Mouse (Mus musculus): ENCODE data around the gene Rala. TPM values are rescaled to one million over a fixed set of nuclear protein-coding genes. Genes with fewer than 3 reads are reported as not detected.

Gene Rala
- total and polyA plus RNA-seq, 3 experiments = 26.7 to 45.3 (median 31.1) TPM

DNA sequence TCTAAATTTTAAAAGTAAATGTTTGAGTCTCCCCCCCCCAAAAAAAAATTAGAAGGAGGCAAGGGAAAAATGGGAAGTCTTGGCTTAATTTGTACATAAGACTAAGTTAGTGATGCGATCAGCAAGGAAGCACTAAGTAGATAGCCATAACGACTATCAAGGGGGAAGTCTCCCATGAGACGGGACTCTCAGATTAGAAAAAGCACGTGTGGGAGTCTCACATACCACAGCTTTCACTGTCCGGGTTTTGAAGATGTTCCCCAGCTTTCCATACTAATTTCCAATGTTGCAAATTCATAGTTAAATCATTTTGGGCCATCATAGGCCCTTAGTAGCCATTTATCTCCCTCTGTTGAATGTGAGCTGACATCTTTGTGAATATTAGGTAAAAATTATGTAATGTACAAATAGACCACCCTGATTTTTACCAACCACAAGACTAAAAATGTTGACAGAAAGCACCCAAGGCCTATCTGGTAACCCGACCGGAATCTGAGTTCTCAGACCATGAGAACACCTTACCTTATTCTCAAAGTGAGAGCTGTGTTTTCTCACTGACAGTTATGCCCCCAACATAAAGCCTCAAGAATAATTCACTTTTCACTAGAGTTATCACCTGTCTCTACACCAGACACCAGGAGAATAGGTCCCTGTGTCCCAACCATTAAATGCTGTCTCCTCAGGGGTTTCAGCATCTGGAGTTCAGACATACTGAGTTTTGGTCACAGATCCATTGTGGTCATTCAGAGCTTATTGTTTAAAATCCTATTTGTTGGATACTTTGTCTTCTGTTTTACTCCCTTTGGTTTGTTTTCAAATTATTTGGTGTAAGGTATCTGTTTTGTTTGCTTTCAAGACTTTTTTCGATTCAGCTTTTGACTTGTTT lies 33.1 kb upstream of the Rala start:
- H3K27me3 ChIP-seq (replicated peaks) = peaks cover 12% of the 10 kb centered on the region
- TF ChIP-seq PAX5 (IDR thresholded peaks at IDR 0.05; ENCODE audit: low read length) (no peak), JUND (conservative IDR thresholded peaks at IDR 0.05; ENCODE audit: low read depth, low read length) (no peak), USF2 (conservative IDR thresholded peaks at IDR 0.05; ENCODE audit: low read depth, low read length) (no peak), MAX (IDR thresholded peaks at IDR 0.05; ENCODE audit: low read length) (peak; percentile 58; the same call in 1 of the 2 replicates), BHLHE40 (IDR thresholded peaks at IDR 0.05; ENCODE audit: low read depth, low read length) (peak; percentile 84), MYC (IDR thresholded peaks at IDR 0.05; ENCODE audit: low read depth, low read length) (peak; percentile 32; the same call in 1 of the 2 replicates)
- dilution Hi-C loops (cut with MboI; ENCODE audit: extremely low pct_ligation_motif_present, extremely low pct_unique_long_range_greater_than_20kb, low sequenced_read_pairs) (no loop called here), in situ Hi-C loops (cut with MboI; ENCODE audit: low pct_ligation_motif_present, low pct_unique_long_range_greater_than_20kb, low sequenced_read_pairs) (loop anchor here (10.0 to 25.0 kb wide), 2 partner anchors 142 to 240 kb away; no protein-coding TSS in a partner anchor)
- peaks cover 2 to 23% of the 10 kb centered on the region in 2 experiments; a peak in 3 of 4 replicates for H3K4me1 ChIP-seq (ENCODE audit: control insufficient read depth in 1 of 2, insufficient read depth in 2 of 2)
- no peak overlapping the region for H3K4me3 ChIP-seq (replicated peaks in 1 of 3; ENCODE audit: low read depth in 2 of 3, low read length in 2 of 3, poor library complexity in 1 of 3)
- H3K36me3 ChIP-seq (replicated peaks in 1 of 2; ENCODE audit: control insufficient read depth in 1 of 2, insufficient read depth in 1 of 2, low read length in 1 of 2) = peaks cover 2 to 13% of the 10 kb centered on the region in 2 experiments
- no peaks in the 10 kb centered on the region for H3K79me2 ChIP-seq (replicated peaks; ENCODE audit: control insufficient read depth, extremely low read depth, insufficient read depth, poor library complexity, severe bottlenecking)
- peak overlapping the region; percentile 61; the same call in 1 of the 2 replicates for H3K4me2 ChIP-seq (ENCODE audit: insufficient read depth, low read depth, poor library complexity, severe bottlenecking)
- H3K9me3 ChIP-seq (replicated peaks; ENCODE audit: low read length) = peaks cover 11% of the 10 kb centered on the region
- H3K27ac ChIP-seq (ENCODE audit: insufficient read depth, low read depth) = no peak overlapping the region
- DNase-seq (ENCODE audit: extremely low read depth) = peak; percentile 35
- no peak overlapping the region for H3K9ac ChIP-seq (ENCODE audit: insufficient read depth, low read depth)

DNA sequence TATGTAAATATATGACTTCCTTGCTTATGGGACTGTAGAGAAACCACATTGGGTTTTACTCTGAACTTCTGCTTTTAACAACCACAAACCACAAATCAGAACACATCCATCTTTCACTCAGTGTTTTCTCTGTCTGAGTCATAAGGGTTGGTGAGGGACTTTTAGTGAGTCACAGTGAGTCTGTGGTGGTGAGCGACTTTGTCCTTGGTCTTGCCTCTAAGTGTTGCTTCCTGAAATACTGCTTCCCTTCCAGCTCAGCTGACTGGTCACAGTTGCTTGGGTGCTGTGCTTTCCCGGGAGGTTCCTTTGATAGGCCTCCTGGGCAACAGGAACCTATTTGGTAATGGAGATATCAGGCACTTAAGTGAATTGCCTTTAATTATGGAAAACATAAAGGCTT lies 31.9 kb upstream of the Rala start:
- H3K36me3 ChIP-seq (replicated peaks in 1 of 2; ENCODE audit: control insufficient read depth in 1 of 2, insufficient read depth in 1 of 2, low read length in 1 of 2) = peaks cover 0 to 6% of the 10 kb centered on the region in 2 experiments
- H3K4me1 ChIP-seq (ENCODE audit: control insufficient read depth in 1 of 2, insufficient read depth in 2 of 2) = peaks cover 2 to 23% of the 10 kb centered on the region in 2 experiments; a peak in 3 of 4 replicates
- H3K9ac ChIP-seq (ENCODE audit: insufficient read depth, low read depth) = no peak overlapping the region
- peaks cover 11% of the 10 kb centered on the region for H3K9me3 ChIP-seq (replicated peaks; ENCODE audit: low read length)
- peak; percentile 94 for DNase-seq (ENCODE audit: extremely low read depth)
- in situ Hi-C loops (cut with MboI; ENCODE audit: low pct_ligation_motif_present, low pct_unique_long_range_greater_than_20kb, low sequenced_read_pairs) = loop anchor here (10.0 to 25.0 kb wide), 2 partner anchors 141 to 239 kb away; no protein-coding TSS in a partner anchor
- dilution Hi-C loops (cut with MboI; ENCODE audit: extremely low pct_ligation_motif_present, extremely low pct_unique_long_range_greater_than_20kb, low sequenced_read_pairs) = no loop called here
- no peak overlapping the region for H3K4me3 ChIP-seq (replicated peaks in 1 of 3; ENCODE audit: low read depth in 2 of 3, low read length in 2 of 3, poor library complexity in 1 of 3)
- H3K27me3 ChIP-seq (replicated peaks) = peaks cover 12% of the 10 kb centered on the region
- no peak overlapping the region for H3K27ac ChIP-seq (ENCODE audit: insufficient read depth, low read depth)
- peak overlapping the region; percentile 88 for H3K4me2 ChIP-seq (ENCODE audit: insufficient read depth, low read depth, poor library complexity, severe bottlenecking)
- TF ChIP-seq NELFE (IDR thresholded peaks at IDR 0.05; ENCODE audit: low read depth, low read length) = no peak
- TF ChIP-seq EP300 (IDR thresholded peaks at IDR 0.05; ENCODE audit: low read length) = peak; percentile 99
- TF ChIP-seq RAD21 (IDR thresholded peaks at IDR 0.05; ENCODE audit: low read depth, low read length) = no peak
- peak; percentile 93 for TF ChIP-seq SIN3A (IDR thresholded peaks at IDR 0.05; ENCODE audit: low read length)
- peak; percentile 99 for TF ChIP-seq JUND (conservative IDR thresholded peaks at IDR 0.05; ENCODE audit: low read depth, low read length)
- no peak for TF ChIP-seq USF2 (conservative IDR thresholded peaks at IDR 0.05; ENCODE audit: low read depth, low read length)
- TF ChIP-seq IRF4 (IDR thresholded peaks at IDR 0.05; ENCODE audit: low read depth, low read length) = peak; percentile 99
- TF ChIP-seq CHD1 (IDR thresholded peaks at IDR 0.05; ENCODE audit: low read depth, low read length) = no peak
- TF ChIP-seq USF1 (IDR thresholded peaks at IDR 0.05; ENCODE audit: low read depth, low read length) = no peak
- peak; percentile 89 for TF ChIP-seq CHD2 (IDR thresholded peaks at IDR 0.05; ENCODE audit: low read length)
- no peak for TF ChIP-seq KAT2A (IDR thresholded peaks at IDR 0.05; ENCODE audit: insufficient replicate concordance, low read length)
- peak; percentile 87 for TF ChIP-seq MYC (IDR thresholded peaks at IDR 0.05; ENCODE audit: low read depth, low read length)
- peak; percentile 98 for TF ChIP-seq ETS1 (conservative IDR thresholded peaks at IDR 0.05; ENCODE audit: low read depth, low read length)
- peak; percentile 53; the same call in 1 of the 2 replicates for TF ChIP-seq ELF1 (IDR thresholded peaks at IDR 0.05; ENCODE audit: low read depth, low read length)
- TF ChIP-seq MAFK (IDR thresholded peaks at IDR 0.05; ENCODE audit: insufficient replicate concordance, low read length) = peak; percentile 97
- peak; percentile 100 for TF ChIP-seq RCOR1 (conservative IDR thresholded peaks at IDR 0.05; ENCODE audit: low read depth, low read length)
- peak; percentile 94 for TF ChIP-seq BHLHE40 (IDR thresholded peaks at IDR 0.05; ENCODE audit: low read depth, low read length)
- TF ChIP-seq TBP (conservative IDR thresholded peaks at IDR 0.05; ENCODE audit: low read depth, low read length) = no peak
- TF ChIP-seq TCF12 (IDR thresholded peaks at IDR 0.05; ENCODE audit: low read depth, low read length) = peak; percentile 87; the same call in 1 of the 2 replicates
- peak; percentile 65; the same call in 1 of the 2 replicates for TF ChIP-seq MXI1 (IDR thresholded peaks at IDR 0.05; ENCODE audit: low read depth, low read length)
- TF ChIP-seq JUN (IDR thresholded peaks at IDR 0.05; ENCODE audit: insufficient read depth, low read depth, low read length) = peak; percentile 98
- TF ChIP-seq POLR2A (IDR thresholded peaks at IDR 0.05; ENCODE audit: low read depth, low read length) = no peak
- no peak for TF ChIP-seq POLR2AphosphoS2 (IDR thresholded peaks at IDR 0.05; ENCODE audit: low read depth, low read length)
- peak; percentile 92 for TF ChIP-seq MEF2A (IDR thresholded peaks at IDR 0.05; ENCODE audit: borderline replicate concordance, low read depth, low read length)
- TF ChIP-seq MAZ (IDR thresholded peaks at IDR 0.05; ENCODE audit: low read depth, low read length) = 0 out of 2 replicates have a peak, but pooled peaks have one; percentile 22
- no peak for TF ChIP-seq ZC3H11A (IDR thresholded peaks at IDR 0.05; ENCODE audit: low read depth, low read length)
- H3K79me2 ChIP-seq (replicated peaks; ENCODE audit: control insufficient read depth, extremely low read depth, insufficient read depth, poor library complexity, severe bottlenecking) = no peaks in the 10 kb centered on the region

All from CH12.LX (cell line).